Mouse (Mus musculus) CH12.LX (cell line): Measurements from ENCODE around the gene Olfr181.

Experiments used
- CTCF ChIP-seq, 2 experiments: IDR thresholded peaks in 1 of 2; conservative IDR thresholded peaks in 1 of 2; 2 replicates each; pipeline ENCODE4 v1.5.1; 2011 to 2012; ENCODE audit warnings: low read depth in 2 of 2, low read length in 2 of 2, improper control_type of control experiment in 1 of 2, inconsistent platforms in 1 of 2, mild to moderate bottlenecking in 1 of 2, moderate library complexity in 1 of 2
- ELF1 ChIP-seq: IDR thresholded peaks from 2 replicates; pipeline ENCODE4 v1.6.1; 2014; ENCODE audit warnings: low read depth, mild to moderate bottlenecking, inconsistent platforms, low read length, improper control_type of control experiment
- EP300 ChIP-seq: IDR thresholded peaks from 2 replicates; pipeline ENCODE4 v1.6.1; 2011; ENCODE audit warnings: low read length, improper control_type of control experiment
- GABPA ChIP-seq: IDR thresholded peaks from 2 replicates; pipeline ENCODE4 v1.6.1; 2012; ENCODE audit warnings: low read depth, low read length, improper control_type of control experiment, inconsistent platforms; ENCODE audit not compliant: insufficient replicate concordance
- KAT2A ChIP-seq: IDR thresholded peaks from 2 replicates; pipeline ENCODE4 v1.6.1; 2012; ENCODE audit warnings: low read length, improper control_type of control experiment, inconsistent platforms; ENCODE audit not compliant: insufficient replicate concordance
- POLR2A ChIP-seq: IDR thresholded peaks from 2 replicates; pipeline ENCODE4 v1.6.1; 2011; ENCODE audit warnings: low read depth, mild to moderate bottlenecking, improper control_type of control experiment, low read length
- SIN3A ChIP-seq: IDR thresholded peaks from 2 replicates; pipeline ENCODE4 v1.6.1; 2012; ENCODE audit warnings: low read length, improper control_type of control experiment, inconsistent platforms
- ZKSCAN1 ChIP-seq: IDR thresholded peaks from 2 replicates; pipeline ENCODE4 v1.6.1; 2012; ENCODE audit warnings: low read depth, inconsistent platforms, low read length, improper control_type of control experiment, borderline replicate concordance
- ZMIZ1 ChIP-seq: IDR thresholded peaks from 2 replicates; pipeline ENCODE4 v1.6.1; 2012; ENCODE audit warnings: low read depth, mild to moderate bottlenecking, inconsistent platforms, low read length, improper control_type of control experiment
- ZNF384 ChIP-seq: IDR thresholded peaks from 2 replicates; pipeline ENCODE4 v1.6.1; 2012; ENCODE audit warnings: low read depth, low read length, improper control_type of control experiment, inconsistent platforms

- TF ChIP-seq ZMIZ1 (no peak), SIN3A (no peak), EP300 (no peak), POLR2A (no peak), KAT2A (no peak), ZKSCAN1 (no peak), ELF1 (no peak), GABPA (no peak), CTCF (conservative IDR thresholded peaks at IDR 0.05 in 1 of 2, IDR thresholded peaks at IDR 0.05 in 1 of 2; ENCODE audit: low read depth in 2 of 2, low read length in 2 of 2) (no peak), ZNF384 (no peak)
Measured at GRCm38 (mm10) chr16:58929292-58929691, 737 bp upstream of the Olfr181 start, which contains the start of gene Olfr180.
